Mouse (Mus musculus) cerebellum, adult (tissue): ENCODE results near the gene Zfp990.
"Not testable (repeated sequence)": the region's sequence is repeated elsewhere in the genome, so short reads cannot be mapped to it uniquely, and the experiment has no call there.

Experiments used
- ATAC-seq: cut with Nextera tagmentation; 2 replicates; pipeline ENCODE4 v1.9.2; 2017; ENCODE audit warnings: mild to moderate bottlenecking, moderate library complexity, mixed read lengths; ENCODE audit not compliant: insufficient number of reproducible peaks, low FRiP score, low TSS enrichment

Zfp990 gene

DNA sequence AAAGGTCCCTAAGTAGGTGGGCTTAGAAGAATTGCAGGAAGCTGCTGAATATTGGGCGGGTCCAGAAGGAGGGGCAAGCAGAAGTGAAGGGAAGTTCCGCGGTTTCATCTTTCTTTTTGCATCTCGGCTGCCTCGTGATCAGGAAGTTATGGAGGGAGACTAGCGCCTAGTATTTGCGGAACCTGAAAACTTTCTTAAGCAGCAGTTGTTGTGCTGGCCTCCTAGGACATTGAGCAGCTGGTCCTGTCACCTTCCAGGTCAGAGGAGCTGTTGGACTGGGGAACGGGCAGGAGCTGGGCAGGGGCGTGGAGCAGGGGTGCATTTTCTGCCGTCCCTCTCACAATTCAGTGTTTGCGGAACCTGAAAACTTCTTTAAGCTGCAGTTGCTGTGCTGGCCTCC is 74.5 kb downstream of the Zfp990 start, which contains the start of gene Gm13212:
Gene Gm13212 (plus strand): TSS at position 89 of the 400 bp plus-strand sequence.
- not testable (repeated sequence) for ATAC-seq

DNA sequence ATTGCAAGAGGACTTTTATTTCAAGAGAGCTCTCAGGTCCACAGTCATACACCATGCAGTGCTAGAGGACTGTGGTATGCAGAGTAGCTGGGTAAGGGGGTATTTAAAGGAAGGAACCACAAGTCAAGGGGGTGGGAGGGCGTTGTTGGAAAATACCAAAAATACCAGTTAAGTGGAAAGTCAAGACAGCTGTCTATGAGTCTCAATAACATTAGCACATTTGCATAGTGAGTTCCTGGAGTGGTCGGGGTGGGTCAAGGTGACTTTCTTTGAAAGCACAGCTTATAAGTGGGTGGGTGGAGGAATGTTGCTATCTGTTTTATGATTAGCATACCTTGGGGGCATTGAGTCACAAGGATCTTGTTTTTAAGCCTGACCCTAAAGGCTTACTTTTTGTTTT is 75.5 kb downstream of the Zfp990 start:
- ATAC-seq = not testable (repeated sequence)
